Mouse (Mus musculus) heart, adult 2 months (tissue): ENCODE measurements at regions not wholly inside any gene's neighbourhood (a gene's known extent, or its start where the extent isn't known, plus 50 kb on each side); places are given as distances from the start of the nearest gene placed in this dataset.

ENCODE experiments used
- CTCF ChIP-seq: fragments of 200-600 bp; IDR thresholded peaks from 2 replicates; pipeline ENCODE4 v1.8.1; 2022; ENCODE audit warnings: antibody characterized with exemption, mild to moderate bottlenecking, moderate library complexity
- EP300 ChIP-seq: fragments of 200-500 bp; IDR thresholded peaks from 2 replicates; pipeline ENCODE4 v1.6.1; 2011; ENCODE audit warnings: low read depth, low read length, control low read depth; ENCODE audit not compliant: insufficient read depth
- POLR2A ChIP-seq: fragments of 200-500 bp; IDR thresholded peaks from 2 replicates; pipeline ENCODE4 v1.6.1; 2011; ENCODE audit warnings: mild to moderate bottlenecking, low read depth, low read length, control low read depth; ENCODE audit not compliant: insufficient read depth

DNA sequence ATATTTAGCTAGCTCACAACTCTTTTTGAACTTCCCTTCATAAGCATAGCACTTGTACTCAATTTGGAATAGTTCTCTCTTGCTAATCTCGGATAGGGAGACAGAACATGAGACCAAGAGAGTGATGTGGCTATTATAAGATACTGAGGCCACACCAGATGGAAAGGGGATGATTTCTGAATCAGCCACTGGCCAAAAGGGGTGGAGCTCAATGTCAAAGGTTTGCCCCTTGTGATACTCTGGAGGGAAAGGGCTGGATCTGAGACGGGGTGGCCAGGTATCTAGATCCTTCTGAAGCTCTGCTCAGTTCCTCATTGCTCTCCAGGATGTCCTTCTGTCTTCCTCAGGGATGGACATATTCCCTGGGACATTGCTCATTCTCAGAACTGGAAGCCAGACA, 277.6 kb downstream of the Ccser2 start:
- TF ChIP-seq POLR2A (no peak), CTCF (no peak), EP300 (no peak)
